Mouse (Mus musculus) adrenal gland, postnatal 10 days (tissue): ENCODE measurements at regions not wholly inside any gene's neighbourhood (a gene's known extent, or its start where the extent isn't known, plus 50 kb on each side); places are given as distances from the start of the nearest gene placed in this dataset.
A peak's percentile ranks its signal among the peaks of the same experiment; 100 is the strongest.

Source experiments
- DNase-seq: peaks from one replicate; pipeline ENCODE4 v3.0.0; 2021; ENCODE audit warnings: mixed read lengths

- DNase-seq, result no peak
Measured at GRCm38 (mm10) chr11:20985069-20985759, 105.9 kb upstream of the Peli1 start.

GRCm38 (mm10) chr11:20985771-20986170 is 105.3 kb upstream of the Peli1 start:
- DNase-seq, result no peak

- no peak for DNase-seq
Measured at GRCm38 (mm10) chr11:20987171-20987815, 103.8 kb upstream of the Peli1 start.

- no peak for DNase-seq
Measured at GRCm38 (mm10) chr11:20987841-20988251, 103.2 kb upstream of the Peli1 start.

GRCm38 (mm10) chr11:20988871-20989270 is 102.2 kb upstream of the Peli1 start:
- DNase-seq, result no peak

GRCm38 (mm10) chr11:20993580-20993979 is 97.5 kb upstream of the Peli1 start:
- no peak for DNase-seq

- DNase-seq, result no peak
Measured at GRCm38 (mm10) chr11:21001400-21001799, 89.7 kb upstream of the Peli1 start.

- no peak for DNase-seq
Measured at GRCm38 (mm10) chr11:21007222-21007621, 83.9 kb upstream of the Peli1 start.

- DNase-seq, result no peak
Measured at GRCm38 (mm10) chr11:21009505-21009904, 81.6 kb upstream of the Peli1 start.

- DNase-seq, result no peak
Measured at GRCm38 (mm10) chr11:21010867-21011266, 80.2 kb upstream of the Peli1 start.

GRCm38 (mm10) chr11:21014250-21014649 is 76.8 kb upstream of the Peli1 start:
- DNase-seq, result no peak

- DNase-seq, result peak; percentile 44
Measured at GRCm38 (mm10) chr11:21015536-21015935, 75.6 kb upstream of the Peli1 start.

- no peak for DNase-seq
Measured at GRCm38 (mm10) chr11:21016133-21016746, 74.9 kb upstream of the Peli1 start.

GRCm38 (mm10) chr11:21016791-21017329 is 74.2 kb upstream of the Peli1 start:
- no peak for DNase-seq

GRCm38 (mm10) chr11:21019829-21020228 is 71.3 kb upstream of the Peli1 start:
- DNase-seq, result no peak

- no peak for DNase-seq
Measured at GRCm38 (mm10) chr11:21024111-21024510, 67.0 kb upstream of the Peli1 start.

- no peak for DNase-seq
Measured at GRCm38 (mm10) chr11:21024521-21024920, 66.6 kb upstream of the Peli1 start.

GRCm38 (mm10) chr11:21027299-21027698 is 63.8 kb upstream of the Peli1 start:
- no peak for DNase-seq

GRCm38 (mm10) chr11:21030362-21030761 is 60.7 kb upstream of the Peli1 start:
- DNase-seq, result no peak

GRCm38 (mm10) chr11:21031816-21032215 is 59.3 kb upstream of the Peli1 start:
- DNase-seq, result no peak

- no peak for DNase-seq
Measured at GRCm38 (mm10) chr11:21033234-21033822, 57.8 kb upstream of the Peli1 start.

GRCm38 (mm10) chr11:21033823-21034401 is 57.2 kb upstream of the Peli1 start:
- DNase-seq, result peak; percentile 26
